Mouse (Mus musculus): ENCODE results near the gene Slc22a8. TPM values are rescaled to one million over a fixed set of nuclear protein-coding genes. Genes with fewer than 3 reads are reported as not detected.

Gene Slc22a8
- total RNA-seq, 1 experiment, result not detected

DNA sequence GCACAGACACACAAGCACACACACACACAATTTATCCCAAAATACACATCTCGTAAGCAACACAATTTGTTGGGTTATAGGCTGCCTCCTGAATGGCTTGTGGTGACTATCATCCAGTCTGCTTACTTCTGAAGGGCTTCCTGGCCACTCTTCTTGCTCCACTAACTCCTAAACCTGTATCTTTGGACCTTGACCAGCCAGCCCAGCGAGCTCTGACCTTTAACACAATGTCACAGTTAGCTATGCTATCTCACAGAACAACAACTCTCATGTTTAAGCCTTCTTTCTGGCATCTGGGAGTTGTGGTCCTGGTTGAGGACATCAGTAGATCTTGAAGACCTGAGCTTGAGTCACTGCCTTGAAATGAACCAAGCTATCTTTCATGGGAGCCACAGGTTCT, 8.2 kb downstream of the Slc22a8 start:
- TF ChIP-seq HCFC1 (IDR thresholded peaks at IDR 0.05; ENCODE audit: borderline replicate concordance, insufficient read depth, low read length) (no peak), CHD2 (IDR thresholded peaks at IDR 0.05; ENCODE audit: low read depth, low read length) (no peak), ZNF384 (IDR thresholded peaks at IDR 0.05; ENCODE audit: low read depth, low read length) (no peak), MAFK (IDR thresholded peaks at IDR 0.05; ENCODE audit: insufficient read depth, low read depth, low read length) (no peak), ZC3H11A (IDR thresholded peaks at IDR 0.05; ENCODE audit: borderline replicate concordance, low read depth, low read length) (no peak)
- in situ Hi-C loops (cut with MboI; ENCODE audit: low sequenced_read_pairs in 2 of 2, unreplicated experiment in 2 of 2), result no loop called here

DNA sequence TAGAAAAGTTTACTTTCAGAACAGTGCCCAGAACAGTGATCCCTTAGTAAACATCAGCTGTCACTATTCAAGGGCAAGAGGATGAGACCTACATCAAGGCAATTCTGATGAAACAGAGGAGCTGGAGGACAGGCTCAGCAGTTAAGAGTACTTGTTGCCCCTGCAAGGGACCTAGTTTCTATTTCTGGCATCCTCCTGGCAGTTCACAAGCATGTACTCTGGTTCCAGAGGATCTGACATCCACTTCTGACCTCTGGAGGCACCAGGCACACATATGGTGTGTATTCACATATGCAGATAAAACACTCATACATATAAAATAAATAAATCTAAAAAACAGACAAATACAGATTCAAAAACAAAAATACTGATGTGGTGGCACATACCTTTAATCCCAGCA, 10.9 kb downstream of the Slc22a8 start:
- no peak overlapping the region for H3K27ac ChIP-seq (ENCODE audit: insufficient read depth, low read depth, low read length, poor library complexity, severe bottlenecking)

More for the DNA sequence above, 8.2 kb downstream of the Slc22a8 start:
- Histone ChIP-seq H3K9ac (ENCODE audit: insufficient read depth, low read depth, low read length, poor library complexity, severe bottlenecking) (no peak overlapping the region), H3K9me3 (ENCODE audit: control insufficient read depth, insufficient read depth, low read depth, low read length) (no peaks in the 10 kb centered on the region), H3K4me3 (ENCODE audit: insufficient read depth in 1 of 2, low read depth in 1 of 2, low read length in 2 of 2, poor library complexity in 1 of 2, severe bottlenecking in 1 of 2) (no peak overlapping the region), H3K4me1 (ENCODE audit: control insufficient read depth in 2 of 2, insufficient read depth in 2 of 2, low read length in 2 of 2, poor library complexity in 1 of 2) (no peaks in the 10 kb centered on the region), H3K36me3 (ENCODE audit: control insufficient read depth, insufficient read depth, low read length, poor library complexity, severe bottlenecking) (no peaks in the 10 kb centered on the region), H3K27ac (ENCODE audit: insufficient read depth, low read depth, low read length, poor library complexity, severe bottlenecking) (no peak overlapping the region)
- DNase-seq (ENCODE audit: low read depth, low spot score), result no peak

DNA sequence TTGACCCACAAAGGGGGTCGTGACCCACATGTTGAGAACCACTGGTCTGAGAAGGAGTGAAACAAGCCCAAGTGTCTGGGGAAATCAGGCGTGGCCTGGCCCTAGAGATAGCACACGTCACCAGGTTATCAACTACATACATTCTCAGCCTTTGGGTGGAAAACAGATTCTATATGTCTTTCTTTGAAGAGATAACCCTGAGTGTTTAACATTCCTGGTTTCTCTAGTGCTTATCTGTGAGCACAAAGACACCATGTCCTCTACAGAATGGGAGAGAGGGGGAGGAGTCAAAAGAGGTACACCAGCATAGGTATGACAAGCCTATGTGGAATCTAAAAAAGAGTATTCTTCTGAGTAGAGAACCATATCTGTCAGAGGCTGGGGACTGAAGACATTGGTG, 11.9 kb downstream of the Slc22a8 start:
- TF ChIP-seq CHD2 (IDR thresholded peaks at IDR 0.05; ENCODE audit: low read depth, low read length), result no peak
- no peak for DNase-seq (ENCODE audit: low read depth, low spot score)
- Histone ChIP-seq H3K27ac (ENCODE audit: insufficient read depth, low read depth, low read length, poor library complexity, severe bottlenecking) (no peak overlapping the region), H3K9ac (ENCODE audit: insufficient read depth, low read depth, low read length, poor library complexity, severe bottlenecking) (no peak overlapping the region), H3K9me3 (ENCODE audit: control insufficient read depth, insufficient read depth, low read depth, low read length) (no peaks in the 10 kb centered on the region), H3K4me3 (ENCODE audit: insufficient read depth in 1 of 2, low read depth in 1 of 2, low read length in 2 of 2, poor library complexity in 1 of 2, severe bottlenecking in 1 of 2) (no peak overlapping the region), H3K36me3 (ENCODE audit: control insufficient read depth, insufficient read depth, low read length, poor library complexity, severe bottlenecking) (no peaks in the 10 kb centered on the region), H3K4me1 (ENCODE audit: control insufficient read depth in 2 of 2, insufficient read depth in 2 of 2, low read length in 2 of 2, poor library complexity in 1 of 2) (no peaks in the 10 kb centered on the region)
- in situ Hi-C loops (cut with MboI; ENCODE audit: low sequenced_read_pairs in 2 of 2, unreplicated experiment in 2 of 2), result no loop called here

More for the DNA sequence above, 10.9 kb downstream of the Slc22a8 start:
- H3K4me3 ChIP-seq (ENCODE audit: insufficient read depth in 1 of 2, low read depth in 1 of 2, low read length in 2 of 2, poor library complexity in 1 of 2, severe bottlenecking in 1 of 2), result no peak overlapping the region
- no peaks in the 10 kb centered on the region for H3K36me3 ChIP-seq (ENCODE audit: control insufficient read depth, insufficient read depth, low read length, poor library complexity, severe bottlenecking)
- H3K9me3 ChIP-seq (ENCODE audit: control insufficient read depth, insufficient read depth, low read depth, low read length), result no peaks in the 10 kb centered on the region
- in situ Hi-C loops (cut with MboI; ENCODE audit: low sequenced_read_pairs in 2 of 2, unreplicated experiment in 2 of 2), result no loop called here
- no peak overlapping the region for H3K9ac ChIP-seq (ENCODE audit: insufficient read depth, low read depth, low read length, poor library complexity, severe bottlenecking)
- no peak for DNase-seq (ENCODE audit: low read depth, low spot score)
- H3K4me1 ChIP-seq (ENCODE audit: control insufficient read depth in 2 of 2, insufficient read depth in 2 of 2, low read length in 2 of 2, poor library complexity in 1 of 2), result no peaks in the 10 kb centered on the region
- TF ChIP-seq CHD2 (IDR thresholded peaks at IDR 0.05; ENCODE audit: low read depth, low read length) (no peak), ZC3H11A (IDR thresholded peaks at IDR 0.05; ENCODE audit: borderline replicate concordance, low read depth, low read length) (no peak), ZNF384 (IDR thresholded peaks at IDR 0.05; ENCODE audit: low read depth, low read length) (no peak), MAFK (IDR thresholded peaks at IDR 0.05; ENCODE audit: insufficient read depth, low read depth, low read length) (no peak), HCFC1 (IDR thresholded peaks at IDR 0.05; ENCODE audit: borderline replicate concordance, insufficient read depth, low read length) (no peak)

DNA sequence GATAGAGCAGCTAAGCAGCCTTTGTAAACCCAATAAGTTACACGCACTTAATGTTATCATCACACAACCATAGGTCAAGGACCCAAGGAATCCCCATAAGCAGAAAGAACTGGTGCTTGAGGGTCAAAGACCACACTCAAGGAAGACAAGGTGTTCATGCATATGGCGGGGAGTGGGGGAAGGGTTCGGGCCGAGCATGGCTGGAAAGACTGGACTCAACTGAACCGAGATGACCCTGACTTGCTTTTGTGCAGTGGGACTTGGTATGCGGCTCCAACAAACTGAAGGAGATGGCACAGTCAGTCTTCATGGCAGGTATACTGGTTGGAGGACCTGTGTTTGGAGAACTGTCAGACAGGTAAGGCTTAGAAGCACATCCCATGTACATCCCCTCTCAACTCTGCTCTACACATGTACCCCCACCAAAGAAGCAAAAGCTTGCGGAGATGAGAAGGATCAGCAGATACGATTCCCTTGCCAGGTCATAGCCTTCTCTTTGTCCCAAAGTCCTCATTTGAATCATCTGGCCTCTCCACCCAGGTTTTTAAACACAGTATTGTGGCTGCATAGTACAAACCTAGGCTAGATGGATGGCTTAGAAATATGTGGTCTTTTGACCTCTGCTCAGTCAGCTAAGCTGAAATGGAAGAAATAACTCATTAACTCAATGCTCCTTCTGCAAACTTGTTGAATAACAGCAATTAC, 13.6 kb downstream of the Slc22a8 start:
- no peak for TF ChIP-seq MAFK (IDR thresholded peaks at IDR 0.05; ENCODE audit: insufficient read depth, low read depth, low read length)
- no peak for TF ChIP-seq CHD2 (IDR thresholded peaks at IDR 0.05; ENCODE audit: low read depth, low read length)
- TF ChIP-seq ZNF384 (IDR thresholded peaks at IDR 0.05; ENCODE audit: low read depth, low read length), result no peak
- no peak for TF ChIP-seq ZC3H11A (IDR thresholded peaks at IDR 0.05; ENCODE audit: borderline replicate concordance, low read depth, low read length)
- no peak for TF ChIP-seq HCFC1 (IDR thresholded peaks at IDR 0.05; ENCODE audit: borderline replicate concordance, insufficient read depth, low read length)
- in situ Hi-C loops (cut with MboI; ENCODE audit: low sequenced_read_pairs in 2 of 2, unreplicated experiment in 2 of 2), result no loop called here
- Histone ChIP-seq H3K9ac (ENCODE audit: insufficient read depth, low read depth, low read length, poor library complexity, severe bottlenecking) (no peak overlapping the region), H3K27ac (ENCODE audit: insufficient read depth, low read depth, low read length, poor library complexity, severe bottlenecking) (no peak overlapping the region), H3K4me3 (ENCODE audit: insufficient read depth in 1 of 2, low read depth in 1 of 2, low read length in 2 of 2, poor library complexity in 1 of 2, severe bottlenecking in 1 of 2) (no peak overlapping the region), H3K4me1 (ENCODE audit: control insufficient read depth in 2 of 2, insufficient read depth in 2 of 2, low read length in 2 of 2, poor library complexity in 1 of 2) (no peaks in the 10 kb centered on the region), H3K9me3 (ENCODE audit: control insufficient read depth, insufficient read depth, low read depth, low read length) (no peaks in the 10 kb centered on the region), H3K36me3 (ENCODE audit: control insufficient read depth, insufficient read depth, low read length, poor library complexity, severe bottlenecking) (no peaks in the 10 kb centered on the region)
- no peak for DNase-seq (ENCODE audit: low read depth, low spot score)

DNA sequence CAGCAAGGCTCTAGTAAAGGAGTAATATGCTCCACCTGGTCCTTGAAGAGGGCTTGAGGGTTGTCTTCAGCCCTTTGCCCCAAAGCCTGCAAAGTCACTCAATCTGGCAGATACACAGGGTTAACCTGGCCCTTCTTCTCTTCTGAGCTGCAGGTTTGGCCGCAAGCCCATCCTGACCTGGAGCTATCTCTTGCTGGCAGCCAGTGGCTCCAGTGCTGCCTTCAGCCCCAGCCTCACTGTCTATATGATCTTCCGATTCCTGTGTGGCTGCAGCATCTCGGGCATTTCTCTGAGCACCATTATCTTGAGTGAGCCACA, 14.1 kb downstream of the Slc22a8 start:
- TF ChIP-seq ZC3H11A (IDR thresholded peaks at IDR 0.05; ENCODE audit: borderline replicate concordance, low read depth, low read length) (no peak), CHD2 (IDR thresholded peaks at IDR 0.05; ENCODE audit: low read depth, low read length) (no peak), HCFC1 (IDR thresholded peaks at IDR 0.05; ENCODE audit: borderline replicate concordance, insufficient read depth, low read length) (no peak)
- Histone ChIP-seq H3K4me3 (ENCODE audit: insufficient read depth in 1 of 2, low read depth in 1 of 2, low read length in 2 of 2, poor library complexity in 1 of 2, severe bottlenecking in 1 of 2) (no peak overlapping the region), H3K4me1 (ENCODE audit: control insufficient read depth in 2 of 2, insufficient read depth in 2 of 2, low read length in 2 of 2, poor library complexity in 1 of 2) (no peaks in the 10 kb centered on the region), H3K27ac (ENCODE audit: insufficient read depth, low read depth, low read length, poor library complexity, severe bottlenecking) (no peak overlapping the region), H3K9me3 (ENCODE audit: control insufficient read depth, insufficient read depth, low read depth, low read length) (no peaks in the 10 kb centered on the region), H3K36me3 (ENCODE audit: control insufficient read depth, insufficient read depth, low read length, poor library complexity, severe bottlenecking) (no peaks in the 10 kb centered on the region), H3K9ac (ENCODE audit: insufficient read depth, low read depth, low read length, poor library complexity, severe bottlenecking) (no peak overlapping the region)
- DNase-seq (ENCODE audit: low read depth, low spot score), result no peak
- in situ Hi-C loops (cut with MboI; ENCODE audit: low sequenced_read_pairs in 2 of 2, unreplicated experiment in 2 of 2), result no loop called here

All from ES-E14 (cell line).